Mouse (Mus musculus): ENCODE measurements around the gene Prtn3. TPM values are rescaled to one million over a fixed set of nuclear protein-coding genes. Genes with fewer than 3 reads are reported as not detected.

Prtn3 gene
- polyA plus RNA-seq, 1 experiment from 2014 or later = 10.9 TPM

GRCm38 (mm10) chr10:79852827-79853226, 21.4 kb upstream of the Prtn3 start:
- WGBS = 30% methylated on average over 8 of the region's 8 CpGs
- DNase-seq (ENCODE audit: low spot score) (no peak), ATAC-seq (replicated peaks; ENCODE audit: insufficient number of reproducible peaks, low FRiP score, low TSS enrichment, low read depth) (no peak)
- H3K9ac ChIP-seq (replicated peaks; ENCODE audit: low read length) = peak overlapping the region; percentile 84
- peak overlapping the region; percentile 79 for H3K4me2 ChIP-seq (ENCODE audit: low read depth, low read length)
- H3K27me3 ChIP-seq (ENCODE audit: control insufficient read depth, insufficient read depth, low read length) = no peaks in the 10 kb centered on the region
- peak overlapping the region; percentile 99 for H3K27ac ChIP-seq (replicated peaks; ENCODE audit: low read depth, low read length)
- peak overlapping the region; percentile 100 for H3K4me3 ChIP-seq (ENCODE audit: low read depth, low read length)
- H3K36me3 ChIP-seq (replicated peaks; ENCODE audit: control insufficient read depth, insufficient read depth, low read depth, low read length) = no peaks in the 10 kb centered on the region; the same call in 1 of the 2 replicates
- H3K4me1 ChIP-seq (ENCODE audit: control insufficient read depth, insufficient read depth, low read length) = peaks cover 31% of the 10 kb centered on the region
- H3K9me3 ChIP-seq (replicated peaks; ENCODE audit: control insufficient read depth, low read length) = no peaks in the 10 kb centered on the region

- Histone ChIP-seq H3K27ac (replicated peaks; ENCODE audit: low read depth, low read length) (peak overlapping the region; percentile 99), H3K4me1 (ENCODE audit: control insufficient read depth, insufficient read depth, low read length) (peaks cover 31% of the 10 kb centered on the region), H3K9me3 (replicated peaks; ENCODE audit: control insufficient read depth, low read length) (no peaks in the 10 kb centered on the region), H3K27me3 (ENCODE audit: control insufficient read depth, insufficient read depth, low read length) (no peaks in the 10 kb centered on the region), H3K4me3 (ENCODE audit: low read depth, low read length) (peak overlapping the region; percentile 100), H3K9ac (replicated peaks; ENCODE audit: low read length) (peak overlapping the region; percentile 84), H3K36me3 (replicated peaks; ENCODE audit: control insufficient read depth, insufficient read depth, low read depth, low read length) (no peaks in the 10 kb centered on the region; the same call in 1 of the 2 replicates), H3K4me2 (ENCODE audit: low read depth, low read length) (peak overlapping the region; percentile 79)
- WGBS = 0% methylated on average over 15 of the region's 15 CpGs
- DNase-seq (ENCODE audit: low spot score) = peak; percentile 86
- peak; percentile 34; the same call in 1 of the 2 replicates for ATAC-seq (replicated peaks; ENCODE audit: insufficient number of reproducible peaks, low FRiP score, low TSS enrichment, low read depth)
Observed at GRCm38 (mm10) chr10:79853392-79853791, 20.9 kb upstream of the Prtn3 start.

- under 1% methylated on average over 75 of the region's 75 CpGs for WGBS
- Histone ChIP-seq H3K4me3 (ENCODE audit: low read depth, low read length) (peak within 1 kb of the TSS; percentile 100), H3K9ac (replicated peaks; ENCODE audit: low read length) (peak within 1 kb of the TSS; percentile 99), H3K27me3 (ENCODE audit: control insufficient read depth, insufficient read depth, low read length) (no peaks in the 10 kb centered on the region), H3K27ac (replicated peaks; ENCODE audit: low read depth, low read length) (peak within 1 kb of the TSS; percentile 100), H3K36me3 (replicated peaks; ENCODE audit: control insufficient read depth, insufficient read depth, low read depth, low read length) (no peaks in the 10 kb centered on the region; the same call in 1 of the 2 replicates), H3K4me1 (ENCODE audit: control insufficient read depth, insufficient read depth, low read length) (peaks cover 31% of the 10 kb centered on the region), H3K9me3 (replicated peaks; ENCODE audit: control insufficient read depth, low read length) (no peaks in the 10 kb centered on the region), H3K4me2 (ENCODE audit: low read depth, low read length) (peak within 1 kb of the TSS; percentile 99)
- ATAC-seq (replicated peaks; ENCODE audit: insufficient number of reproducible peaks, low FRiP score, low TSS enrichment, low read depth) = peak; percentile 92
- peak; percentile 100 for DNase-seq (ENCODE audit: low spot score)
Observed at GRCm38 (mm10) chr10:79853860-79854795, 20.1 kb upstream of the Prtn3 start, which contains the start of gene Ptbp1. Gene Ptbp1, plus strand, starts transcription at chr10:79854427.

GRCm38 (mm10) chr10:79854801-79855541, 19.3 kb upstream of the Prtn3 start:
- under 1% methylated on average over 77 of the region's 83 CpGs for WGBS
- ATAC-seq (replicated peaks; ENCODE audit: insufficient number of reproducible peaks, low FRiP score, low TSS enrichment, low read depth) (peak; percentile 17), DNase-seq (ENCODE audit: low spot score) (peak; percentile 84)
- peak overlapping the region; percentile 100 for H3K4me3 ChIP-seq (ENCODE audit: low read depth, low read length)
- H3K4me1 ChIP-seq (ENCODE audit: control insufficient read depth, insufficient read depth, low read length) = peaks cover 31% of the 10 kb centered on the region
- H3K36me3 ChIP-seq (replicated peaks; ENCODE audit: control insufficient read depth, insufficient read depth, low read depth, low read length) = peaks cover 3% of the 10 kb centered on the region
- H3K9me3 ChIP-seq (replicated peaks; ENCODE audit: control insufficient read depth, low read length) = no peaks in the 10 kb centered on the region
- H3K27me3 ChIP-seq (ENCODE audit: control insufficient read depth, insufficient read depth, low read length) = no peaks in the 10 kb centered on the region
- H3K27ac ChIP-seq (replicated peaks; ENCODE audit: low read depth, low read length) = peak overlapping the region; percentile 100
- H3K4me2 ChIP-seq (ENCODE audit: low read depth, low read length) = peak overlapping the region; percentile 99
- peak overlapping the region; percentile 99 for H3K9ac ChIP-seq (replicated peaks; ENCODE audit: low read length)

GRCm38 (mm10) chr10:79855558-79856184, 18.6 kb upstream of the Prtn3 start:
- Histone ChIP-seq H3K4me1 (ENCODE audit: control insufficient read depth, insufficient read depth, low read length) (peaks cover 31% of the 10 kb centered on the region), H3K4me3 (ENCODE audit: low read depth, low read length) (peak overlapping the region; percentile 100), H3K9ac (replicated peaks; ENCODE audit: low read length) (peak overlapping the region; percentile 99), H3K4me2 (ENCODE audit: low read depth, low read length) (peak overlapping the region; percentile 99), H3K27ac (replicated peaks; ENCODE audit: low read depth, low read length) (no peak overlapping the region), H3K36me3 (replicated peaks; ENCODE audit: control insufficient read depth, insufficient read depth, low read depth, low read length) (peaks cover 10% of the 10 kb centered on the region), H3K9me3 (replicated peaks; ENCODE audit: control insufficient read depth, low read length) (no peaks in the 10 kb centered on the region), H3K27me3 (ENCODE audit: control insufficient read depth, insufficient read depth, low read length) (no peaks in the 10 kb centered on the region)
- ATAC-seq (replicated peaks; ENCODE audit: insufficient number of reproducible peaks, low FRiP score, low TSS enrichment, low read depth) (no peak), DNase-seq (ENCODE audit: low spot score) (no peak)
- 5% methylated on average over 10 of the region's 10 CpGs for WGBS

GRCm38 (mm10) chr10:79856280-79856679, 18.0 kb upstream of the Prtn3 start:
- Histone ChIP-seq H3K4me2 (ENCODE audit: low read depth, low read length) (peak overlapping the region; percentile 99), H3K4me1 (ENCODE audit: control insufficient read depth, insufficient read depth, low read length) (peaks cover 31% of the 10 kb centered on the region), H3K9ac (replicated peaks; ENCODE audit: low read length) (peak overlapping the region; percentile 99), H3K36me3 (replicated peaks; ENCODE audit: control insufficient read depth, insufficient read depth, low read depth, low read length) (peaks cover 13% of the 10 kb centered on the region), H3K9me3 (replicated peaks; ENCODE audit: control insufficient read depth, low read length) (no peaks in the 10 kb centered on the region), H3K4me3 (ENCODE audit: low read depth, low read length) (peak overlapping the region; percentile 100), H3K27me3 (ENCODE audit: control insufficient read depth, insufficient read depth, low read length) (no peaks in the 10 kb centered on the region), H3K27ac (replicated peaks; ENCODE audit: low read depth, low read length) (no peak overlapping the region)
- 50% methylated on average over 6 of the region's 6 CpGs for WGBS
- no peak for ATAC-seq (replicated peaks; ENCODE audit: insufficient number of reproducible peaks, low FRiP score, low TSS enrichment, low read depth)
- DNase-seq (ENCODE audit: low spot score) = no peak

- Histone ChIP-seq H3K27ac (replicated peaks; ENCODE audit: low read depth, low read length) (no peak overlapping the region), H3K4me2 (ENCODE audit: low read depth, low read length) (peak overlapping the region; percentile 99), H3K36me3 (replicated peaks; ENCODE audit: control insufficient read depth, insufficient read depth, low read depth, low read length) (peaks cover 19% of the 10 kb centered on the region), H3K27me3 (ENCODE audit: control insufficient read depth, insufficient read depth, low read length) (no peaks in the 10 kb centered on the region), H3K4me1 (ENCODE audit: control insufficient read depth, insufficient read depth, low read length) (peaks cover 28% of the 10 kb centered on the region), H3K4me3 (ENCODE audit: low read depth, low read length) (peak overlapping the region; percentile 100), H3K9ac (replicated peaks; ENCODE audit: low read length) (peak overlapping the region; percentile 99), H3K9me3 (replicated peaks; ENCODE audit: control insufficient read depth, low read length) (no peaks in the 10 kb centered on the region)
- no peak for DNase-seq (ENCODE audit: low spot score)
- no peak for ATAC-seq (replicated peaks; ENCODE audit: insufficient number of reproducible peaks, low FRiP score, low TSS enrichment, low read depth)
- WGBS = 65% methylated on average over 7 of the region's 7 CpGs
Observed at GRCm38 (mm10) chr10:79856704-79857451, 17.4 kb upstream of the Prtn3 start.
